Mouse (Mus musculus) stomach, postnatal 0 days (tissue): ENCODE data around the gene Ralgapb.

Source experiments
- CTCF ChIP-seq: IDR thresholded peaks from 2 replicates; pipeline ENCODE4 v1.5.1; 2016; ENCODE audit warnings: antibody characterized with exemption, low read depth, mild to moderate bottlenecking, moderate library complexity
- EP300 ChIP-seq: optimal IDR thresholded peaks from 2 replicates; pipeline ENCODE3; 2016; ENCODE audit warnings: antibody characterized with exemption

- TF ChIP-seq CTCF (peak; percentile 80), EP300 (no peak)
These were observed at the start of gene Ralgapb for GRCm38 (mm10) chr2:158409595-158410021.
